Mouse (Mus musculus) embryonic fibroblast, embryonic 13.5 days (primary cell): ENCODE measurements around the gene Ugt1a5. TPM values are rescaled to one million over a fixed set of nuclear protein-coding genes. Genes with fewer than 3 reads are reported as not detected.
A peak's percentile ranks its signal among the peaks of the same experiment; 100 is the strongest.

Experiments
- H3K27ac ChIP-seq: 2 replicates; pipeline ENCODE4 v1.5.1; 2012; ENCODE audit warnings: low read length, control low read depth, inconsistent platforms; ENCODE audit not compliant: insufficient read depth
- H3K4me1 ChIP-seq: 2 replicates; pipeline ENCODE4 v1.6.1; 2011; ENCODE audit warnings: low read length; ENCODE audit not compliant: control insufficient read depth, insufficient read depth
- H3K4me3 ChIP-seq: 2 replicates; pipeline ENCODE4 v1.5.1; 2011; ENCODE audit warnings: mild to moderate bottlenecking, control low read depth, low read length; ENCODE audit not compliant: insufficient read depth
- CTCF ChIP-seq: IDR thresholded peaks from 2 replicates; pipeline ENCODE4 v1.5.1; 2011; ENCODE audit warnings: mild to moderate bottlenecking, control low read depth, low read length, moderate library complexity, borderline replicate concordance; ENCODE audit not compliant: insufficient read depth
- POLR2A ChIP-seq: IDR thresholded peaks from 2 replicates; pipeline ENCODE4 v1.6.1; 2011; ENCODE audit warnings: low read depth, mild to moderate bottlenecking, control low read depth, low read length, moderate library complexity
- polyA plus RNA-seq: library from polyadenylated mRNA; stranded (reverse); fragments of >200 nt; gene quantifications from 2 replicates; pipeline ENCODE4 v1.2.4, GENCODE M21; 2011; ENCODE audit warnings: low read depth; ENCODE audit not compliant: missing spikeins, insufficient read length

The Ugt1a5 gene
- polyA plus RNA-seq, 1 experiment: 0.39 TPM

- peaks cover 13% of the 10 kb centered on the region for H3K4me1 ChIP-seq
- no peak overlapping the region for H3K27ac ChIP-seq
- TF ChIP-seq CTCF (no peak), POLR2A (no peak)
- H3K4me3 ChIP-seq: no peak overlapping the region
These were observed 95.0 kb downstream of the Ugt1a5 start for GRCm38 (mm10) chr1:88260604-88261377.

- H3K4me3 ChIP-seq: no peak overlapping the region
- no peak overlapping the region for H3K27ac ChIP-seq
- TF ChIP-seq CTCF (no peak), POLR2A (no peak)
- peaks cover 13% of the 10 kb centered on the region for H3K4me1 ChIP-seq
These were observed 95.9 kb downstream of the Ugt1a5 start for GRCm38 (mm10) chr1:88261706-88262105.

GRCm38 (mm10) chr1:88262255-88262654 lies 96.4 kb downstream of the Ugt1a5 start:
- Histone ChIP-seq H3K4me3 (no peak overlapping the region), H3K4me1 (peaks cover 13% of the 10 kb centered on the region), H3K27ac (no peak overlapping the region)
- TF ChIP-seq CTCF (no peak), POLR2A (no peak)

GRCm38 (mm10) chr1:88262961-88263360 lies 97.1 kb downstream of the Ugt1a5 start:
- peaks cover 13% of the 10 kb centered on the region for H3K4me1 ChIP-seq
- H3K4me3 ChIP-seq: no peak overlapping the region
- no peak for TF ChIP-seq CTCF
- no peak for TF ChIP-seq POLR2A
- peak overlapping the region; percentile 5; the same call in 1 of the 2 replicates for H3K27ac ChIP-seq

- Histone ChIP-seq H3K4me3 (no peak overlapping the region), H3K27ac (no peak overlapping the region), H3K4me1 (peaks cover 13% of the 10 kb centered on the region)
- TF ChIP-seq POLR2A: no peak
- no peak for TF ChIP-seq CTCF
These were observed 98.0 kb downstream of the Ugt1a5 start for GRCm38 (mm10) chr1:88263778-88264177.

GRCm38 (mm10) chr1:88264237-88264868 lies 98.5 kb downstream of the Ugt1a5 start:
- no peak overlapping the region for H3K4me3 ChIP-seq
- TF ChIP-seq POLR2A: no peak

GRCm38 (mm10) chr1:88264869-88265240 lies 99.0 kb downstream of the Ugt1a5 start:
- peaks cover 13% of the 10 kb centered on the region for H3K4me1 ChIP-seq

More at GRCm38 (mm10) chr1:88264237-88264868, 98.5 kb downstream of the Ugt1a5 start:
- no peak overlapping the region for H3K27ac ChIP-seq
- peaks cover 13% of the 10 kb centered on the region for H3K4me1 ChIP-seq

GRCm38 (mm10) chr1:88266123-88266522 lies 100.3 kb downstream of the Ugt1a5 start:
- Histone ChIP-seq H3K4me3 (no peak overlapping the region), H3K27ac (no peak overlapping the region), H3K4me1 (peaks cover 13% of the 10 kb centered on the region)
- TF ChIP-seq POLR2A: no peak
- no peak for TF ChIP-seq CTCF

More at GRCm38 (mm10) chr1:88264869-88265240, 99.0 kb downstream of the Ugt1a5 start:
- Histone ChIP-seq H3K27ac (no peak overlapping the region), H3K4me3 (no peak overlapping the region)
- TF ChIP-seq POLR2A: no peak
- TF ChIP-seq CTCF: no peak

- H3K27ac ChIP-seq: no peak overlapping the region
- no peak for TF ChIP-seq POLR2A
- TF ChIP-seq CTCF: no peak
These were observed 101.7 kb downstream of the Ugt1a5 start for GRCm38 (mm10) chr1:88267489-88267888.

GRCm38 (mm10) chr1:88268070-88268469 lies 102.3 kb downstream of the Ugt1a5 start:
- H3K4me1 ChIP-seq: 0 out of 2 replicates have a peak, but pooled peaks cover under 1% of the 10 kb centered on the region
- no peak overlapping the region for H3K27ac ChIP-seq
- H3K4me3 ChIP-seq: no peak overlapping the region
- TF ChIP-seq POLR2A (no peak), CTCF (no peak)

More at GRCm38 (mm10) chr1:88267489-88267888, 101.7 kb downstream of the Ugt1a5 start:
- Histone ChIP-seq H3K4me3 (no peak overlapping the region), H3K4me1 (peaks cover 6% of the 10 kb centered on the region)

Other genes starting within 250 kb of the Ugt1a5 start
- 40.6 and 44.4 TPM in 2 replicates for gene Usp40, start 157.5 kb upstream of the Ugt1a5 start, polyA plus RNA-seq
- not detected in 2 replicates for gene Ugt1a10, start 110.6 kb upstream of the Ugt1a5 start, polyA plus RNA-seq
- not detected in 2 replicates for gene Ugt1a9, start 95.2 kb upstream of the Ugt1a5 start, polyA plus RNA-seq
- gene Ugt1a8, start 78.2 kb upstream of the Ugt1a5 start, polyA plus RNA-seq: not detected in 2 replicates
- gene Ugt1a7c, start 71.0 kb upstream of the Ugt1a5 start, polyA plus RNA-seq: 8.0 and 11.2 TPM in 2 replicates
- gene Ugt1a6b, start 62.8 kb upstream of the Ugt1a5 start, polyA plus RNA-seq: 0.58 and 1.8 TPM in 2 replicates
- gene Ugt1a6a, start 31.2 kb upstream of the Ugt1a5 start, polyA plus RNA-seq: 16.4 and 20.8 TPM in 2 replicates
- not detected in 2 replicates for gene Ugt1a2, start 34.6 kb downstream of the Ugt1a5 start, polyA plus RNA-seq
- gene Dnajb3, start 39.8 kb downstream of the Ugt1a5 start, polyA plus RNA-seq: 3.0 and 3.9 TPM in 2 replicates
- not detected in 2 replicates for gene Ugt1a1, start 45.9 kb downstream of the Ugt1a5 start, polyA plus RNA-seq
- not detected in 2 replicates for gene Mroh2a, start 61.0 kb downstream of the Ugt1a5 start, polyA plus RNA-seq
- gene Hjurp, start 111.6 kb downstream of the Ugt1a5 start, polyA plus RNA-seq: 106 and 122 TPM in 2 replicates
- not detected in 2 replicates for gene Trpm8, start 111.6 kb downstream of the Ugt1a5 start, polyA plus RNA-seq
- not detected in 2 replicates for gene Spp2, start 240.9 kb downstream of the Ugt1a5 start, polyA plus RNA-seq